Mouse (Mus musculus) frontal cortex, postnatal 14 days (tissue): ENCODE measurements around the gene 2210016L21Rik.

Source experiments
- DNase-seq, 2 experiments: peaks; one replicate each; pipeline ENCODE4 v3.0.0; 2022; ENCODE audit warnings: low spot score in 2 of 2

The 2210016L21Rik gene

GRCm38 (mm10) chr5:114942766-114943130 lies 790 bp downstream of the 2210016L21Rik start:
- DNase-seq, result no peak

- no peak for DNase-seq
Measured at GRCm38 (mm10) chr5:114945072-114945471, 3.1 kb downstream of the 2210016L21Rik start.

GRCm38 (mm10) chr5:114948891-114949290 lies 6.9 kb downstream of the 2210016L21Rik start:
- DNase-seq, result no peak

- DNase-seq, result no peak
Measured at GRCm38 (mm10) chr5:114949316-114949715, 7.4 kb downstream of the 2210016L21Rik start.

- DNase-seq, result no peak
Measured at GRCm38 (mm10) chr5:114949812-114950211, 7.9 kb downstream of the 2210016L21Rik start.

GRCm38 (mm10) chr5:114950669-114951068 lies 8.7 kb downstream of the 2210016L21Rik start:
- DNase-seq, result no peak

- DNase-seq, result no peak
Measured at GRCm38 (mm10) chr5:114951279-114951880, 9.4 kb downstream of the 2210016L21Rik start.

- no peak for DNase-seq
Measured at GRCm38 (mm10) chr5:114953326-114953725, 11.4 kb downstream of the 2210016L21Rik start.

GRCm38 (mm10) chr5:114958069-114958468 lies 16.1 kb downstream of the 2210016L21Rik start:
- DNase-seq, result no peak

GRCm38 (mm10) chr5:114961590-114962360 lies 19.8 kb downstream of the 2210016L21Rik start:
- DNase-seq, result no peak

GRCm38 (mm10) chr5:114964315-114964966 lies 22.5 kb downstream of the 2210016L21Rik start:
- no peak for DNase-seq

GRCm38 (mm10) chr5:114964967-114965898 lies 23.3 kb downstream of the 2210016L21Rik start:
- no peak for DNase-seq

GRCm38 (mm10) chr5:114967523-114968268 lies 25.7 kb downstream of the 2210016L21Rik start:
- DNase-seq, result no peak

GRCm38 (mm10) chr5:114968651-114969050 lies 26.7 kb downstream of the 2210016L21Rik start:
- DNase-seq, result no peak

- DNase-seq, result no peak
Measured at GRCm38 (mm10) chr5:114969064-114969463, 27.1 kb downstream of the 2210016L21Rik start.

GRCm38 (mm10) chr5:114969609-114970215 lies 27.8 kb downstream of the 2210016L21Rik start:
- no peak for DNase-seq

- DNase-seq, result no peak
Measured at GRCm38 (mm10) chr5:114970824-114971227, 28.9 kb downstream of the 2210016L21Rik start, which contains the start of gene Hnf1a. Hnf1a (minus strand) TSS chr5:114971094.

- DNase-seq, result no peak
Measured at GRCm38 (mm10) chr5:114972201-114972600, 30.2 kb downstream of the 2210016L21Rik start.

- DNase-seq, result no peak
Measured at GRCm38 (mm10) chr5:114973131-114973530, 31.2 kb downstream of the 2210016L21Rik start.

- DNase-seq, result no peak
Measured at GRCm38 (mm10) chr5:114976935-114977334, 35.0 kb downstream of the 2210016L21Rik start.
